Mouse (Mus musculus) embryonic fibroblast, embryonic 13.5 days (primary cell): ENCODE results near the gene Cdc42bpa.

Source experiments
- CTCF ChIP-seq: IDR thresholded peaks from 2 replicates; pipeline ENCODE4 v1.5.1; 2011; ENCODE audit warnings: mild to moderate bottlenecking, control low read depth, low read length, moderate library complexity, borderline replicate concordance; ENCODE audit not compliant: insufficient read depth
- POLR2A ChIP-seq: IDR thresholded peaks from 2 replicates; pipeline ENCODE4 v1.6.1; 2011; ENCODE audit warnings: low read depth, mild to moderate bottlenecking, control low read depth, low read length, moderate library complexity

GRCm38 (mm10) chr1:180199715-180200050 is 239.4 kb downstream of the Cdc42bpa start:
- TF ChIP-seq CTCF (no peak), POLR2A (no peak)
